Mouse (Mus musculus): ENCODE results near the gene Shtn1. TPM values are rescaled to one million over a fixed set of nuclear protein-coding genes. Genes with fewer than 3 reads are reported as not detected.

The Shtn1 gene
- polyA plus RNA-seq, 1 experiment from 2014 or later = 13.4 TPM

DNA sequence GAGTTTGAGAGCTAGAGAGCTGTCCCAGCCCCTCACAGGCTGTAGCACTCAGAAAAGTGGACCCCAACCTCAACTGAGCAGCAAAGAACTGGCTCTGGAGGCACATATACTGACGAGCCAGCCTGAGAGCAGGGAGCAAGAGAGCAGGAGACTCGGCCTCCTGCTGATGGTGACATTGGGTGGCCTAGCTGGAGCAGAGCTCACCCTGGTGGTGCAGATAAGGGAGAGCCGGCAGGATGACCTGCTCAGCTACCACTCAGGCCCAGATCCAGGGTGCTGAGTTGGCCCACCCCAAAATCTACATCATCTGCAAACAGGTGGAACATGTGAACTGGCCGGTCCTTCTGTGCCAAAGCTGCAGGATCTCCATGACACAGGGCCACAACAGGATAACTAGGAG, 8.4 kb upstream of the Shtn1 start:
- H3K4me2 ChIP-seq (replicated peaks; ENCODE audit: low read depth) = no peak overlapping the region
- no peak overlapping the region for H3K27ac ChIP-seq (replicated peaks)
- no peaks in the 10 kb centered on the region for H3K36me3 ChIP-seq (ENCODE audit: control insufficient read depth, insufficient read depth, low read length)
- ATAC-seq (ENCODE audit: low FRiP score, low TSS enrichment) (no peak), DNase-seq (ENCODE audit: low spot score) (no peak)
- TF ChIP-seq EP300 (optimal IDR thresholded peaks at IDR 0.05) (no peak), CTCF (IDR thresholded peaks at IDR 0.05; ENCODE audit: low read depth) (peak; percentile 52)
- H3K27me3 ChIP-seq (ENCODE audit: control insufficient read depth, insufficient read depth, low read length) = no peaks in the 10 kb centered on the region
- WGBS = 46% methylated on average over 4 of the region's 4 CpGs
- H3K4me1 ChIP-seq (replicated peaks; ENCODE audit: control insufficient read depth, insufficient read depth) = no peaks in the 10 kb centered on the region
- H3K9ac ChIP-seq (ENCODE audit: low read length) = no peak overlapping the region
- no peak overlapping the region for H3K4me3 ChIP-seq (ENCODE audit: low read depth, low read length)
- H3K9me3 ChIP-seq (ENCODE audit: control insufficient read depth, low read length) = no peaks in the 10 kb centered on the region

DNA sequence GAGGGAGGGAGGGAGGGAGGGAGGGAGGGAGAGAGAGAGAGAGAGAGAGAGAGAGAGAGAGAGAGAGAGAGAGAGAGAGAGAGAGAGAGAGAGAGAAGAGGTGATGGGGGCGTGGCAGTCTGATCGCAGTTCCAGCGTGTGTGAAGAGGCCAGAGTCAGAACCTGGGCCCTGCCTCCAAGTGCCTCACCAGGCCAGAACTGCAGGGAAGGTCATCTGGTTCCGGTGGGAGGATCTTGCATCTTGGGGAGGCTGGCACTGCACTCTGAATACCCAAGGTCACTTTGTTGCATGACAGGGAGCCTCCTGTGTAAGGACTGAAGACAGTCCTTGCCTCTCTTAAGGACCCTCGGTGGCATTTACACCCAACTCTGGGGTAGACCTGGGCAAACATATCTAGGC, 231 bp upstream of the Shtn1 start:
- DNase-seq (ENCODE audit: low spot score) = peak; percentile 36
- Histone ChIP-seq H3K9me3 (ENCODE audit: control insufficient read depth, low read length) (no peaks in the 10 kb centered on the region), H3K27me3 (ENCODE audit: control insufficient read depth, insufficient read depth, low read length) (no peaks in the 10 kb centered on the region), H3K9ac (ENCODE audit: low read length) (no peak overlapping the region), H3K27ac (replicated peaks) (no peak overlapping the region), H3K4me1 (replicated peaks; ENCODE audit: control insufficient read depth, insufficient read depth) (no peaks in the 10 kb centered on the region), H3K4me3 (ENCODE audit: low read depth, low read length) (no peak overlapping the region), H3K36me3 (ENCODE audit: control insufficient read depth, insufficient read depth, low read length) (no peaks in the 10 kb centered on the region), H3K4me2 (replicated peaks; ENCODE audit: low read depth) (no peak overlapping the region)
- TF ChIP-seq EP300 (optimal IDR thresholded peaks at IDR 0.05) (no peak), CTCF (IDR thresholded peaks at IDR 0.05; ENCODE audit: low read depth) (no peak)
- WGBS = 22% methylated on average over 5 of the region's 5 CpGs
- no peak for ATAC-seq (ENCODE audit: low FRiP score, low TSS enrichment)

DNA sequence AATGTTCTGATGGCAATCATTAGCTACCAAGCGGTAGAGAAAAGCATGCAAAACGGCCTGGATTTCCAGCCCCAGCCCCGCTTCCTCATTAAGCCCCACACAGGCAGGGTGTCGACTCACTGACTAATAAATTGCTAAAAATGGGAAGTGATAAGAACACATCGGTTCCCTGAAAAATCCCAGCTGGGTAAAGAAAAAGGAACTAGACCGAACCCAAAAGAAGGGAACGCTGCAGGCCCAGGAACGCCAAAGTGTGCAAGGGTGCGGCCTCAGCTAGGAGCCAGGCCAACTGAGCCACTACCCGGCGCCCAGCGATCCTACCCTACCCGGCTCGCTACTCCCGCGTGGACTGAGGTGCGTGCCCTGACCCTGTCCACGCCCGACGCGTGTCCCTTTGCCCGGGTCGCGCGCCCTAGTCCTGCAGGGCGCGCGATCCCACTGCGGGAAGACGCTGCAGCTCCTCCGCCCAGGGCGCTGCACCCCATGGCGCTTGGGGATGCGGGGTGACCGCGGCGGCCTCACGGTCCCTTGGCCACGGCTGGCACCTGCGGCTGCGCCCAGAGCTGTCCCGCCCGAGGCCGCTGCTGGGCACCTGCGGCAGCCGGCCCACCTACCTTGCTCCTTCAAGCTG, 944 bp downstream of the Shtn1 start:
- no peak for TF ChIP-seq EP300 (optimal IDR thresholded peaks at IDR 0.05)
- TF ChIP-seq CTCF (IDR thresholded peaks at IDR 0.05; ENCODE audit: low read depth) = no peak
- peak; percentile 73 for ATAC-seq (ENCODE audit: low FRiP score, low TSS enrichment)
- Histone ChIP-seq H3K27ac (replicated peaks) (peak overlapping the region; percentile 76), H3K36me3 (ENCODE audit: control insufficient read depth, insufficient read depth, low read length) (no peaks in the 10 kb centered on the region), H3K4me3 (ENCODE audit: low read depth, low read length) (peak overlapping the region; percentile 60), H3K4me1 (replicated peaks; ENCODE audit: control insufficient read depth, insufficient read depth) (no peaks in the 10 kb centered on the region), H3K9ac (ENCODE audit: low read length) (peak overlapping the region; percentile 66), H3K4me2 (replicated peaks; ENCODE audit: low read depth) (peak overlapping the region; percentile 85), H3K9me3 (ENCODE audit: control insufficient read depth, low read length) (no peaks in the 10 kb centered on the region), H3K27me3 (ENCODE audit: control insufficient read depth, insufficient read depth, low read length) (no peaks in the 10 kb centered on the region)
- DNase-seq (ENCODE audit: low spot score) = no peak
- 3% methylated on average over 41 of the region's 46 CpGs for WGBS

GRCm38 (mm10) chr19:59074381-59074780, 1.5 kb downstream of the Shtn1 start:
- 67% methylated on average over 3 of the region's 3 CpGs for WGBS

GRCm38 (mm10) chr19:59073006-59073405, 2.9 kb downstream of the Shtn1 start:
- Histone ChIP-seq H3K9me3 (ENCODE audit: control insufficient read depth, low read length) (no peaks in the 10 kb centered on the region), H3K36me3 (ENCODE audit: control insufficient read depth, insufficient read depth, low read length) (no peaks in the 10 kb centered on the region), H3K4me1 (replicated peaks; ENCODE audit: control insufficient read depth, insufficient read depth) (no peaks in the 10 kb centered on the region), H3K4me2 (replicated peaks; ENCODE audit: low read depth) (no peak overlapping the region), H3K27me3 (ENCODE audit: control insufficient read depth, insufficient read depth, low read length) (no peaks in the 10 kb centered on the region), H3K4me3 (ENCODE audit: low read depth, low read length) (no peak overlapping the region), H3K27ac (replicated peaks) (no peak overlapping the region), H3K9ac (ENCODE audit: low read length) (no peak overlapping the region)
- ATAC-seq (ENCODE audit: low FRiP score, low TSS enrichment) = no peak
- no peak for TF ChIP-seq EP300 (optimal IDR thresholded peaks at IDR 0.05)
- no peak for TF ChIP-seq CTCF (IDR thresholded peaks at IDR 0.05; ENCODE audit: low read depth)
- DNase-seq (ENCODE audit: low spot score) = no peak
- 85% methylated on average over 6 of the region's 6 CpGs for WGBS

More at GRCm38 (mm10) chr19:59074381-59074780, 1.5 kb downstream of the Shtn1 start:
- Histone ChIP-seq H3K4me2 (replicated peaks; ENCODE audit: low read depth) (peak overlapping the region; percentile 85), H3K4me3 (ENCODE audit: low read depth, low read length) (peak overlapping the region; percentile 60; the same call in 1 of the 2 replicates), H3K9ac (ENCODE audit: low read length) (no peak overlapping the region), H3K36me3 (ENCODE audit: control insufficient read depth, insufficient read depth, low read length) (no peaks in the 10 kb centered on the region), H3K9me3 (ENCODE audit: control insufficient read depth, low read length) (no peaks in the 10 kb centered on the region), H3K4me1 (replicated peaks; ENCODE audit: control insufficient read depth, insufficient read depth) (no peaks in the 10 kb centered on the region), H3K27me3 (ENCODE audit: control insufficient read depth, insufficient read depth, low read length) (no peaks in the 10 kb centered on the region), H3K27ac (replicated peaks) (peak overlapping the region; percentile 76; the same call in 1 of the 2 replicates)
- TF ChIP-seq EP300 (optimal IDR thresholded peaks at IDR 0.05) (no peak), CTCF (IDR thresholded peaks at IDR 0.05; ENCODE audit: low read depth) (no peak)
- ATAC-seq (ENCODE audit: low FRiP score, low TSS enrichment) (no peak), DNase-seq (ENCODE audit: low spot score) (no peak)

DNA sequence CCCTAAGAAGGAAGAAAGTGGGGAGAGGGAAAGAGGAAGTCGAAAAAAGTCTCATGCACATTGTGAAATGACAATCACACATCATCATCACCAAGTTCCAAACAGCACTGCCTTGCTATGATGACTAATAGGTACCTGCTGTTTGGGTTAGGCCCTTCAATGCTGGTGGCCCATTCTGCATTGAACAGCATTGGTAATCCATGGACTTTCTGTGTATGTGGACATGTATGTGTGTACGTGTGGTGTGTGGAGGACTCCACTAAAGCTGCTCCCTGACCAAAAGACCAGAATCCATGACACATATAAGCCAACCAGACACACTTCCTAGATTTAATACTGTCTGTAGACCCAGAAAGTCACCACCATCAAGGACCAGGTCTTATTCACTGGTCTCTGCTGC, 3.9 kb downstream of the Shtn1 start:
- ATAC-seq (ENCODE audit: low FRiP score, low TSS enrichment) = no peak
- Histone ChIP-seq H3K36me3 (ENCODE audit: control insufficient read depth, insufficient read depth, low read length) (no peaks in the 10 kb centered on the region), H3K9me3 (ENCODE audit: control insufficient read depth, low read length) (no peaks in the 10 kb centered on the region), H3K4me2 (replicated peaks; ENCODE audit: low read depth) (no peak overlapping the region), H3K9ac (ENCODE audit: low read length) (no peak overlapping the region), H3K27ac (replicated peaks) (no peak overlapping the region), H3K27me3 (ENCODE audit: control insufficient read depth, insufficient read depth, low read length) (no peaks in the 10 kb centered on the region), H3K4me3 (ENCODE audit: low read depth, low read length) (no peak overlapping the region), H3K4me1 (replicated peaks; ENCODE audit: control insufficient read depth, insufficient read depth) (no peaks in the 10 kb centered on the region)
- no peak for DNase-seq (ENCODE audit: low spot score)
- no peak for TF ChIP-seq CTCF (IDR thresholded peaks at IDR 0.05; ENCODE audit: low read depth)
- TF ChIP-seq EP300 (optimal IDR thresholded peaks at IDR 0.05) = no peak
- WGBS = 87% methylated on average over 2 of the region's 2 CpGs

Measured in stomach, postnatal 0 days (tissue).